Mouse (Mus musculus) liver, adult 2 months (tissue): ENCODE measurements around the gene 4930524B15Rik.

Experiments
- CTCF ChIP-seq: fragments of 200-500 bp; IDR thresholded peaks from 2 replicates; pipeline ENCODE4 v1.5.1; 2011; ENCODE audit warnings: low read depth, low read length, control low read depth
- POLR2A ChIP-seq: fragments of 200-500 bp; IDR thresholded peaks from 2 replicates; pipeline ENCODE4 v1.6.1; 2011; ENCODE audit warnings: low read length, control low read depth; ENCODE audit not compliant: insufficient read depth; ENCODE audit errors: extremely low read depth

DNA sequence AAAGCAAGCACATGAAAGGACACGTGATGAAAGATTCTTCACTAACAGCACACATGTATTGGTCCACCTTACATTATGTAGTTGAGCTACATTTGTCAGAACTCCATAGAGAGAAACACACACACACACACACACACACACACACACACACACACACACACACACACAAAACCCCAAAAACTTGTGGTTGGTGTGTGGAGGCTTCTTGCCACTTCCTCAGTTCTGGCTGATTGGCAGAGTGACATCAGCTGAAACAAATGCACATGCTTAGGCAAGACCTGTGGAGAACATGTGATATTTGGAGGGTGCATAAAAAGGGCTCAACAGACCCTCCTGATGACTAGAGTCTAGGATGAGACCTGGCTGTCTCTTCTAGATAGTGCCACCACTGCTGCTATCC is 1.4 kb upstream of the 4930524B15Rik start:
- TF ChIP-seq CTCF (no peak), POLR2A (no peak)
